Mouse (Mus musculus) neural tube, embryonic 14.5 days (tissue): ENCODE results near the gene Acbd3. TPM values are rescaled to one million over a fixed set of nuclear protein-coding genes. Genes with fewer than 3 reads are reported as not detected.

Source experiments
- polyA plus RNA-seq: library from polyadenylated mRNA; unstranded; fragments of >200 nt; fragmentation: Nextera tagmentation; extraction: Ambion mirVana; gene quantifications from 2 replicates; pipeline ENCODE4 v1.2.1, GENCODE M21; 2014

The Acbd3 gene
- polyA plus RNA-seq, 1 experiment from 2014 or later = 31.1 TPM

Other genes starting within 250 kb of the Acbd3 start
- 19.5 and 27.7 TPM in 2 replicates for gene Stum, start 242.5 kb upstream of the Acbd3 start, polyA plus RNA-seq
- gene Parp1, start 157.1 kb upstream of the Acbd3 start, polyA plus RNA-seq = 76.2 and 107 TPM in 2 replicates
- gene Lin9, start 84.9 kb upstream of the Acbd3 start, polyA plus RNA-seq = 10.3 and 11.6 TPM in 2 replicates
- not detected in 2 replicates for gene Mixl1, start 29.0 kb upstream of the Acbd3 start, polyA plus RNA-seq
- gene H3f3a, start 87.9 kb downstream of the Acbd3 start, polyA plus RNA-seq = 3,180 and 3,430 TPM in 2 replicates
- gene Sde2, start 125.1 kb downstream of the Acbd3 start, polyA plus RNA-seq = 29.0 and 32.4 TPM in 2 replicates
- 0.58 and 1.9 TPM in 2 replicates for gene Lefty2, start 167.1 kb downstream of the Acbd3 start, polyA plus RNA-seq
- gene Pycr2, start 178.2 kb downstream of the Acbd3 start, polyA plus RNA-seq = 63.3 and 65.9 TPM in 2 replicates
- gene Lefty1, start 209.0 kb downstream of the Acbd3 start, polyA plus RNA-seq = 0.41 TPM in 1 of 2 replicates, not detected in the other
- gene Tmem63a, start 216.3 kb downstream of the Acbd3 start, polyA plus RNA-seq = 0.71 and 1.4 TPM in 2 replicates